Mouse (Mus musculus) MEL (cell line): Measurements from ENCODE around the gene Ddx54. TPM values are rescaled to one million over a fixed set of nuclear protein-coding genes. Genes with fewer than 3 reads are reported as not detected.

Source experiments
- DNase-seq: peaks from one replicate; pipeline ENCODE4 v3.0.0; 2011; ENCODE audit warnings: low read depth, low spot score
- H3K27ac ChIP-seq: 2 replicates; pipeline ENCODE4 v1.5.1; 2012; ENCODE audit warnings: low read depth, mild to moderate bottlenecking, control low read depth, low read length, moderate library complexity; ENCODE audit not compliant: control insufficient read depth
- H3K27me3 ChIP-seq, 2 experiments: fragments of 150-350 bp in 1 of 2; sonication (generic) in 1 of 2; 2 replicates each; pipeline ENCODE4 v1.6.1; 2012; ENCODE audit warnings: low read length in 2 of 2, mild to moderate bottlenecking in 2 of 2, improper control_type of control experiment in 1 of 2, moderate library complexity in 1 of 2; ENCODE audit not compliant: insufficient read depth in 2 of 2, control insufficient read depth in 1 of 2
- H3K36me3 ChIP-seq, 2 experiments: 2 replicates each; pipeline ENCODE4 v1.6.1; 2012 to 2014; ENCODE audit warnings: low read length in 2 of 2, improper control_type of control experiment in 1 of 2, inconsistent platforms in 1 of 2, mild to moderate bottlenecking in 1 of 2; ENCODE audit not compliant: insufficient read depth in 2 of 2, control insufficient read depth in 1 of 2
- H3K4me1 ChIP-seq, 2 experiments: fragments of 150-350 bp in 1 of 2; sonication (generic) in 1 of 2; 2 replicates each; pipeline ENCODE4 v1.6.1; 2012; ENCODE audit warnings: low read length in 2 of 2, improper control_type of control experiment in 1 of 2, mild to moderate bottlenecking in 1 of 2; ENCODE audit not compliant: insufficient read depth in 2 of 2, control insufficient read depth in 1 of 2
- H3K4me3 ChIP-seq, 2 experiments: fragments of 150-350 bp in 1 of 2; sonication (generic) in 1 of 2; 2 replicates each; pipeline ENCODE4 v1.5.1; 2012; ENCODE audit warnings: low read depth in 2 of 2, low read length in 2 of 2, mild to moderate bottlenecking in 2 of 2, moderate library complexity in 2 of 2, control low read depth in 1 of 2, improper control_type of control experiment in 1 of 2; ENCODE audit not compliant: control insufficient read depth in 1 of 2, insufficient read depth in 1 of 2
- H3K79me2 ChIP-seq: 2 replicates; pipeline ENCODE4 v1.6.1; 2012; ENCODE audit warnings: mild to moderate bottlenecking, low read length, moderate library complexity; ENCODE audit not compliant: control insufficient read depth, poor library complexity, insufficient read depth
- H3K9ac ChIP-seq: 2 replicates; pipeline ENCODE4 v1.6.1; 2012; ENCODE audit warnings: low read depth, mild to moderate bottlenecking, control low read depth, low read length, moderate library complexity; ENCODE audit not compliant: control insufficient read depth, poor library complexity, severe bottlenecking
- H3K9me3 ChIP-seq: fragments of 150-350 bp; sonication (generic); replicated peaks from 2 replicates; pipeline ENCODE4 v1.6.1; 2012; ENCODE audit warnings: mild to moderate bottlenecking, low read length, improper control_type of control experiment, moderate library complexity; ENCODE audit not compliant: insufficient read depth
- BHLHE40 ChIP-seq: IDR thresholded peaks from 2 replicates; pipeline ENCODE4 v1.6.1; 2012; ENCODE audit warnings: low read depth, mild to moderate bottlenecking, inconsistent platforms, low read length, improper control_type of control experiment, borderline replicate concordance
- CHD1 ChIP-seq: IDR thresholded peaks from 2 replicates; pipeline ENCODE4 v1.6.1; 2012; ENCODE audit warnings: low read depth, mild to moderate bottlenecking, inconsistent platforms, low read length, improper control_type of control experiment
- CHD2 ChIP-seq: IDR thresholded peaks from 2 replicates; pipeline ENCODE4 v1.6.1; 2011; ENCODE audit warnings: low read length, improper control_type of control experiment
- E2F4 ChIP-seq: IDR thresholded peaks from 2 replicates; pipeline ENCODE4 v1.6.1; 2011; ENCODE audit warnings: low read depth, low read length, improper control_type of control experiment, borderline replicate concordance
- ELF1 ChIP-seq: IDR thresholded peaks from 2 replicates; pipeline ENCODE4 v1.6.1; 2014; ENCODE audit warnings: low read depth, mild to moderate bottlenecking, inconsistent platforms, low read length, improper control_type of control experiment, moderate library complexity
- KAT2A ChIP-seq: conservative IDR thresholded peaks from 2 replicates; pipeline ENCODE4 v1.6.1; 2012; ENCODE audit warnings: low read depth, low read length, improper control_type of control experiment, inconsistent platforms
- MEF2A ChIP-seq: IDR thresholded peaks from 2 replicates; pipeline ENCODE4 v1.6.1; 2014; ENCODE audit warnings: low read depth, mild to moderate bottlenecking, inconsistent platforms, low read length, improper control_type of control experiment; ENCODE audit not compliant: poor library complexity, insufficient replicate concordance, severe bottlenecking; ENCODE audit errors: extremely low read depth
- NELFE ChIP-seq: IDR thresholded peaks from 2 replicates; pipeline ENCODE4 v1.6.1; 2011; ENCODE audit warnings: low read depth, low read length, improper control_type of control experiment
- POLR2AphosphoS5 ChIP-seq: IDR thresholded peaks from 2 replicates; pipeline ENCODE4 v1.6.1; 2012; ENCODE audit warnings: low read depth, borderline replicate concordance, mild to moderate bottlenecking, inconsistent platforms, low read length, moderate library complexity, mixed read lengths
- RCOR1 ChIP-seq: IDR thresholded peaks from 2 replicates; pipeline ENCODE4 v1.6.1; 2012; ENCODE audit warnings: low read depth, mild to moderate bottlenecking, inconsistent platforms, low read length, improper control_type of control experiment
- SIN3A ChIP-seq: IDR thresholded peaks from 2 replicates; pipeline ENCODE4 v1.6.1; 2012; ENCODE audit warnings: low read length, improper control_type of control experiment, inconsistent platforms
- TAL1 ChIP-seq: IDR thresholded peaks from 2 replicates; pipeline ENCODE4 v1.6.1; 2012; ENCODE audit warnings: mild to moderate bottlenecking, inconsistent platforms, low read length, moderate library complexity, mixed read lengths
- TBP ChIP-seq: IDR thresholded peaks from 2 replicates; pipeline ENCODE4 v1.8.0; 2011; ENCODE audit warnings: low read depth, low read length, improper control_type of control experiment
- TCF12 ChIP-seq: IDR thresholded peaks from 2 replicates; pipeline ENCODE4 v1.6.1; 2014; ENCODE audit warnings: low read depth, mild to moderate bottlenecking, inconsistent platforms, low read length, improper control_type of control experiment, moderate library complexity
- USF1 ChIP-seq: IDR thresholded peaks from 2 replicates; pipeline ENCODE4 v1.6.1; 2014; ENCODE audit warnings: low read depth, mild to moderate bottlenecking, inconsistent platforms, low read length, improper control_type of control experiment, moderate library complexity
- USF2 ChIP-seq, 2 experiments: IDR thresholded peaks; 2 replicates each; pipeline ENCODE4 v1.6.1; 2011 to 2012; ENCODE audit warnings: improper control_type of control experiment in 2 of 2, low read length in 2 of 2, borderline replicate concordance in 1 of 2, inconsistent platforms in 1 of 2, low read depth in 1 of 2, mild to moderate bottlenecking in 1 of 2; ENCODE audit not compliant: insufficient read depth in 1 of 2
- ZC3H11A ChIP-seq: IDR thresholded peaks from 2 replicates; pipeline ENCODE4 v1.6.1; 2012; ENCODE audit warnings: low read depth, mild to moderate bottlenecking, inconsistent platforms, low read length, improper control_type of control experiment
- ZMIZ1 ChIP-seq: IDR thresholded peaks from 2 replicates; pipeline ENCODE4 v1.6.1; 2012; ENCODE audit warnings: low read depth, mild to moderate bottlenecking, inconsistent platforms, low read length, improper control_type of control experiment, moderate library complexity
- ZNF384 ChIP-seq: IDR thresholded peaks from 2 replicates; pipeline ENCODE4 v1.6.1; 2012; ENCODE audit warnings: low read depth, mild to moderate bottlenecking, inconsistent platforms, low read length, improper control_type of control experiment
- polyA plus RNA-seq, 2 experiments: library from polyadenylated mRNA; stranded (reverse) in 1 of 2; unstranded in 1 of 2; fragments of >175 nt in 1 of 2; fragments of >200 nt in 1 of 2; gene quantifications; 2 replicates each; pipeline versions ENCODE4 v1.2.1 to v1.2.4; 2012; ENCODE audit warnings: low replicate concordance in 2 of 2, low read depth in 1 of 2; ENCODE audit not compliant: insufficient read length in 2 of 2, insufficient read depth in 1 of 2, missing spikeins in 1 of 2
- total RNA-seq: library from RNA; depleted of rRNA; stranded (reverse); fragments of 300-350 nt; gene quantifications from 2 replicates; pipeline ENCODE4 v1.2.3, GENCODE M21; 2012

Ddx54 gene
- total and polyA plus RNA-seq, 3 experiments: 73.8 to 99.9 TPM; not detected in 1

- no peak overlapping the region for H3K9ac ChIP-seq
- no peaks in the 10 kb centered on the region for H3K79me2 ChIP-seq
- H3K36me3 ChIP-seq: no peaks in the 10 kb centered on the region
- H3K27ac ChIP-seq: no peak overlapping the region
- no peaks in the 10 kb centered on the region; a peak in 1 of 4 replicates for H3K27me3 ChIP-seq
- no peaks in the 10 kb centered on the region for H3K4me1 ChIP-seq
- no peak for DNase-seq
- H3K9me3 ChIP-seq: no peaks in the 10 kb centered on the region
- TF ChIP-seq CHD2: no peak
- no peak for TF ChIP-seq USF2 (IDR thresholded peaks at IDR 0.05; ENCODE audit: borderline replicate concordance in 1 of 2, insufficient read depth in 1 of 2, low read depth in 1 of 2, low read length in 2 of 2)
- no peak for TF ChIP-seq TAL1
- H3K4me3 ChIP-seq: no peak overlapping the region
Measured at GRCm38 (mm10) chr5:120635633-120636032, 23.1 kb downstream of the Ddx54 start.

- Histone ChIP-seq H3K79me2 (no peaks in the 10 kb centered on the region), H3K27me3 (no peaks in the 10 kb centered on the region; a peak in 2 of 4 replicates), H3K36me3 (peaks cover 0 to 6% of the 10 kb centered on the region in 2 experiments; a peak in 2 of 4 replicates), H3K9ac (no peak overlapping the region)
- no peak for DNase-seq
- TF ChIP-seq POLR2AphosphoS5 (0 out of 2 replicates have a peak, but pooled peaks have one; percentile 86), ZNF384 (no peak)
- TF ChIP-seq, all 39 proteins: peak for 1
- H3K9me3 ChIP-seq: no peaks in the 10 kb centered on the region
- peaks cover 0 to 13% of the 10 kb centered on the region in 2 experiments; a peak in 2 of 4 replicates for H3K4me1 ChIP-seq
- no peak overlapping the region for H3K27ac ChIP-seq
- H3K4me3 ChIP-seq: no peak overlapping the region
Measured at GRCm38 (mm10) chr5:120640094-120640493, 27.6 kb downstream of the Ddx54 start.

GRCm38 (mm10) chr5:120643365-120644085 lies 31.0 kb downstream of the Ddx54 start:
- H3K27me3 ChIP-seq: no peaks in the 10 kb centered on the region; a peak in 2 of 4 replicates
- H3K4me1 ChIP-seq: peaks cover 0 to 21% of the 10 kb centered on the region in 2 experiments; a peak in 3 of 4 replicates
- H3K27ac ChIP-seq: no peak overlapping the region
- TF ChIP-seq E2F4 (no peak), NELFE (no peak), KAT2A (no peak), SIN3A (no peak), USF1 (no peak), MEF2A (no peak), CHD2 (no peak), TCF12 (no peak), ZMIZ1 (no peak), ZNF384 (no peak), BHLHE40 (no peak), CHD1 (no peak), ZC3H11A (no peak), RCOR1 (no peak), ELF1 (no peak), TBP (no peak)
- H3K9ac ChIP-seq: no peak overlapping the region
- no peak overlapping the region for H3K4me3 ChIP-seq
- H3K9me3 ChIP-seq: no peaks in the 10 kb centered on the region
- no peak for DNase-seq
- no peaks in the 10 kb centered on the region for H3K79me2 ChIP-seq
- peaks cover 0 to 10% of the 10 kb centered on the region in 2 experiments; a peak in 2 of 4 replicates for H3K36me3 ChIP-seq
